Mouse (Mus musculus) retina, embryonic 14.5 days (tissue): Measurements from ENCODE around the gene Olfr506.
"Not testable (repeated sequence)": the region's sequence is repeated elsewhere in the genome, so short reads cannot be mapped to it uniquely, and the experiment has no call there.

Experiments used
- DNase-seq: peaks from one replicate; pipeline ENCODE4 v3.0.0-alpha.2; 2015; ENCODE audit warnings: low spot score

Olfr506 gene

DNA sequence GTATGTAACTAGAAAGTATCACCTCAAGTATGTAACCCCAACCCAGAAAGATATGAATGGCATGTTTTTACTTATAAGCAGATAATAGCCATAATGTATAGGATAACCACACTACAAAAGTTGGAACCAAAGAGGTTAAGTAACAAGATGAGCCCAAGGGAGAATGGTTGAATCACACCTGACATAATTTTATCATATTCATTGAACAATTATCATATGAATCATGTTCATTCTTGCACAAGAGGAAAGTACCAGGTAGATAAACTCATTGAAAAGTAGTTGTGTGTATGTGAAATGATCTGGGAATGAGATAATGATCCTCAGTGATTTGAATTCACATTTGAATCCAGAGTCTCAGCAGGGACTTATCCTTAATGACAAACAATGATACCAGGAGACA, at the start of gene Olfr506:
Olfr506 (plus strand) TSS at position 301 of the 400 bp plus-strand sequence.
- DNase-seq: no peak

DNA sequence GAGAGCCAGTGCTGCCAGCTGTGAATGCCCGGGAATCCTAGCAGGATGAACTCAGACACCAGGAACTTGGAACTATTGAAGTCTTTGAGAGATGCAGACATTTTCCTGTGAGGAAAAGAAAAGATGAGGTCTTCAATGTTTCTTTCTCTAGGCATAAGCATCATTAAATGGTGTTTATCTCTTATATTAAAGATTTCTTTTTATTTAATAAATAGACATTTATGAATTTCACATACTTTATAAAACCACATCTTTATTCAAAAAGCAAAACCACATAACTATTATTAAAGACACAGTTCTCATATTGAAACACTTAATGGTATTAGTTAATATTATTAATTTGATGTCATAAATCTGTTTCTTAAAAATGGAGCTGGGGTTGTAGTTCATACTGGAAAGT, 44.9 kb upstream of the Olfr506 start, which contains the start of gene Olfr504:
Olfr504 (minus strand) TSS at position 101 of the 400 bp plus-strand sequence.
- no peak for DNase-seq

DNA sequence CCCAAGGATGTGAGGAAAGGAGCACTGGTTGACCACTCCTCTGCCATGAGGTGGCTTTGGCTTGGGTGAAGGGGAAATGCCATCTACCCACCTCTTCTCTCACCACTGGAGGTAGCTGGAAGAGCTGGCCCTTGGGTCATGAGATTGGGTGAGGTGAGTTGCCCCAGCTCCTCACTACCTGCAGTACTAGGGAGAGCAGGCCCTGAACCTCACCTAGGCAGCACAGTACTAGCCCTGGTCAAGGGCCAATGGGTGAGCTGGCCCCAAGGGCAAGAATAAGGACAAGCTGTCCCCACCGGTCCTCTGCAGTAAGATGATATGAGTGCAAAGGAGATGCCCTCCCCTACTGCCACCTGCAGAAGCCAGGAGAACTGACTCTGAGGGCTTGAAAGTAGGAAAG, 20.8 kb upstream of the Olfr506 start:
- no peak for DNase-seq

DNA sequence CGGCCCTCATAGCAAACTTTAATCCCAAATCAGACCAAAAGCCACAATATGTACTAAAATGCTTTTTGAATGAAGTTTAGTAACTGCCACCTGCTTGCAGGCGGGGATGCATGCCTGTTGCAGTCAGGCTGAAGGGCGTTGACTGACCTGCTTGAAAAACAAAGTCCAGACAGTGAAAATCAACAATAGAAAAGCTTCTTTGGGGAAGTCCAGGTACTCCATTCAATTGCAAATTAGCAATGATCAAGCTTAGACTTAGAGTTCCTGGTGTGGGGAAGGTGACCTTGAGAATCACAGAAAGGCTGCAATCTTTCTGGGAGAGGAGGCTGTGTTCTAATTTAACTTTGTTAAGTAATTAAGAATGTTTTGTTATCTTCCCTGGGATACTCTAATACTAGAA, 8.7 kb upstream of the Olfr506 start:
- DNase-seq: not testable (repeated sequence)

DNA sequence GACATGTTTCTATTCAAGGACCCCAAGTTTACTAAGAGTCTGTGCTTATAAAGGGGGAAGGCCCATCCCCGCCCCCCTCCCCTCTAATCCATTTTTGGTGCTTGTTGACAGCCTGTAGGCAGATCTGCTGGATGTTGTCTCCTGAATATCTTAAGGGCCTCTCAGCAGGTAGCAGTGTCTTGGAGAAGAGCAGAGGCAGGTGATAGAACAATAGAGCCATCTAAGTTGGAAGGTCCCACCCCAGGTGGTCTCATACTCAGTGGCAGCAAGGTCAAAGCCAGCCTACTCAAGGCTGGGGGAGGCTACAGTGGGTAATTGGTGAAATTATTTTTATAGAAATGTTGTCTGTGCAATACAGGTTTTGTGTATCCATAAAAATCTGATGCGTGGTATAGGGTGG, 3.5 kb downstream of the Olfr506 start:
- no peak for DNase-seq

DNA sequence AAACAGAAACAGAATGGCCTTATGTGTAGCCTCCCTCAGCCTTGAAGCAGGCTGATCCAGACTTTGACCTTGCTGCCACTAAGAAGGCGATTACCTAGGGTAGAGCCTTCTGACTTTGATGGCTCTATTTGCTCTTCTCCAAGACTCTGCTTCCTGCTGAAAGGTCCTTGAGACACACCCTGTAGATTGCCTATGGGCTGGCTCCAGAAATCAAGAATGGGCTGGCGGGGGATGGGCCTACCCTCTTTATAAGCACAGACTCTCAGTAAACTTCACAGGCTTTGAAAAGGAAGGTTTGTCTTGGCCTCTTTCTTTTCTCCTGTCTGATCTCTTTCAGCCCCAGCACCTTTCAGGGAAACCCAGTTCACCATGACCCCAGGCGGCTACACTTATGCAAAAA, 6.2 kb downstream of the Olfr506 start:
- not testable (repeated sequence) for DNase-seq

DNA sequence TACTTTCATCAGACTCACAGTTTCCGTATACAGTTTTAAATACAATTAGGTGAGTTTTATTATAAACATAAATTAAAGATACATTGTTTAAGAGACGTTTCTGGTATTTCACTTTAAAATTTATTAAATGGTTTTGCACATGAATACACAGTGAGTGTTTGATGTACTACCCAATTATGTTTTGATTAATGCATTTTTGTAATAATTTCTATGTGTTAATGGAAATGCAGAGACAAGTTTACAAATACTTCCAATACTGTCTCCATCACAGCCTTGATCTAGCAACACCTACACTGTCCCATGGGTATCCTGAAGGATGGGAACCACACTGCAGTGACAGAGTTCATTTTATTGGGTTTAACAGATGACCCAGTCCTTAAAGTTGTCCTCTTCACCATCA, 10.9 kb downstream of the Olfr506 start, which contains the start of gene Olfr507:
Olfr507 (plus strand) TSS at position 301 of the 400 bp plus-strand sequence.
- DNase-seq: no peak

DNA sequence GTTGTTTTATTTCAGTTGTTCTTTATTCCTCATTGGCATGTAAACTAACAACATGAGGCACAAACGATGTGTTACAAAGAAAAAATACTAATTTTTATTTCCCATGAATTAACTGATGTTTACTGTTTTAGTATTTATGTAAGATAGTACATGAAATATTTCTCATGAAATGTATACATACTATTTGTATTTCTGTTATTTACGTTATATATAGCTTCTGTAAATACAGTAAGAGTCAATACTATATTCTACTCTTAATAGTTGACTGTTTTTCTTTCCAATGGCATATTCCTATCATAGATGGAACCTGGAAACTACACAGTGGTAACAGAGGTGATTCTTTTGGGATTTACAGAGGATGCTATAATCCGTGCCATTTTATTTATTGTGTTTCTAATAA, 19.1 kb downstream of the Olfr506 start, which contains the start of gene Olfr508:
Olfr508 (plus strand) TSS at position 301 of the 400 bp plus-strand sequence.
- no peak for DNase-seq

DNA sequence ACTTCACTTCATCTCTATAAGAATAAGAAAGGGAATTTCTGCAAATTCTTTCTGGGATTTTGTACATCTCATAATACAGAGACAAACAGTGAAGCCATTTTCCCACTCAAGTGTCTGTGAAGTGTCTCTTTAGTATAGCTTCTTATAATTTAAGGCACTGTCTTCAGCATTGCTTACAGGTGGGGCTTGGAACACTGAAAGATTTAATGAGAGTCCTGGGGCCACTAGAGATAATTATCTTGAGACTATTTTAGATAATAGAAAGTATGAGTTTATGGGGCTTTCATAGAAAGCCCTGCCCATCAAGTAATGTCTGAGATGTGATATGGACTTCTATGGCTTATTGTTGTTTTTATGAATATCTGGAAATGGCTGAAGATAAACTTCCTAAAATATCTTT, 41.2 kb downstream of the Olfr506 start, which contains the start of gene Olfr509:
Olfr509 (minus strand) TSS at position 101 of the 400 bp plus-strand sequence.
- no peak for DNase-seq

DNA sequence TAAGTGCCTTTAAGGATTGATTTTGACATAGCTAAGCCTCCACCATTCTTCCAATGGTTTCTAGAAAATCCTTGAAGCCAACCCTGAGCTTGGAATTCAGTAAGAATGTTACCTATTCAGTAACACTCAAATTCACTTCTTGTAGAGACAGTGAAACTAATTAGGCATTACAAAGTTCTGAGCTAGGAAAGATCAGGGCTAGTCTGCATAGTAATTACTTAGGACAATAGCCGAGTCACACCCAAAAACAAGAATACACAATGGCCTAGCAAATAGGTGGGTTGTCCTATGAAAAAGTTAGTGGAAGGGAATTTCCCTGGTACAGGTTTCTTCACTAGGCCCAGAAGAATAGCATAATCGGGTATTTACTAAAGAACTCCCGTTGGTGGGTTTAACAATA, 51.8 kb downstream of the Olfr506 start:
- no peak for DNase-seq
